Mouse (Mus musculus) neural tube, embryonic 11.5 days (tissue): ENCODE measurements at regions not wholly inside any gene's neighbourhood (a gene's known extent, or its start where the extent isn't known, plus 50 kb on each side); places are given as distances from the start of the nearest gene placed in this dataset.

Experiments
- ATAC-seq: fragments of 200-750 bp; cut with Nextera tagmentation; 2 replicates; pipeline ENCODE4 v1.8.0; 2017; ENCODE audit warnings: moderate number of reproducible peaks, mild to moderate bottlenecking, moderate TSS enrichment, moderate library complexity; ENCODE audit not compliant: insufficient read depth, low FRiP score, low TSS enrichment
- DNase-seq: peaks from one replicate; pipeline ENCODE4 v3.0.0-alpha.2; 2015; ENCODE audit warnings: low spot score
- H3K27ac ChIP-seq: fragments of 300-500 bp; sonication (generic); 2 replicates; pipeline ENCODE4 v1.5.1; 2014; ENCODE audit warnings: low read depth, mild to moderate bottlenecking, low read length
- H3K27me3 ChIP-seq: fragments of 300-500 bp; sonication (generic); 2 replicates; pipeline ENCODE4 v1.6.1; 2014; ENCODE audit warnings: mild to moderate bottlenecking, low read length, mixed read lengths; ENCODE audit not compliant: control insufficient read depth, insufficient read depth
- H3K36me3 ChIP-seq: fragments of 300-500 bp; sonication (generic); 2 replicates; pipeline ENCODE4 v1.6.1; 2014; ENCODE audit warnings: mild to moderate bottlenecking, low read length, moderate library complexity, mixed read lengths; ENCODE audit not compliant: control insufficient read depth, insufficient read depth
- H3K4me1 ChIP-seq: fragments of 300-500 bp; sonication (generic); 2 replicates; pipeline ENCODE4 v1.6.1; 2014; ENCODE audit warnings: low read length, mixed read lengths; ENCODE audit not compliant: control insufficient read depth, insufficient read depth
- H3K4me2 ChIP-seq: fragments of 300-500 bp; sonication (generic); 2 replicates; pipeline ENCODE4 v1.6.1; 2014; ENCODE audit warnings: low read depth, mild to moderate bottlenecking, moderate library complexity
- H3K4me3 ChIP-seq: fragments of 300-500 bp; sonication (generic); 2 replicates; pipeline ENCODE4 v1.5.1; 2014; ENCODE audit warnings: low read depth, low read length
- H3K9ac ChIP-seq: fragments of 300-500 bp; sonication (generic); 2 replicates; pipeline ENCODE4 v1.6.1; 2014; ENCODE audit warnings: mild to moderate bottlenecking, low read length
- H3K9me3 ChIP-seq: fragments of 300-500 bp; sonication (generic); 2 replicates; pipeline ENCODE4 v1.6.1; 2016; ENCODE audit warnings: low read length; ENCODE audit not compliant: control insufficient read depth
- WGBS: fragments of 180-500 bp; shearing (Covaris S2); extraction: QIAGEN DNeasy Blood & Tissue Kit; methylation state at CpG from one replicate; pipeline ENCODE4 v1.1.7; 2014; 5-methylcytosine and 5-hydroxymethylcytosine counted together

DNA sequence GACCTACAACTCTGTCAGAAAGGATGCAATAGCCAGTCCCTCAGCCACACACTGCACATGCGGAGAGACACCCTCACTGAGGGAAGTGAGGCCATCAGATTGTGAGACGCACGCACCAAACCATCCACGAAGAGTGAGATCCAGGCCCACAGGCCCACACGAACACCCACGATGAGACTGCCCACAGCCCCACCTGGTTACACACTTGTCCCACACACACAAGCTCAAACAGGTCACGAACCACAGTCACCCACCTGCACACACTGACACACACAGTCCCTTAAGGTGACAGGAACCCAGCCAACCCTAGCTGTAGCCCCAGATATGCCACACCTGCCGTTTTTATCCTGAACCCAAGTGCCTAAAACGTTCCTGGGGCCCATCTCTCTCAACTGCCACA is 76.8 kb downstream of the Zfp36l2 start:
- Histone ChIP-seq H3K27ac (no peak overlapping the region), H3K4me2 (no peak overlapping the region), H3K4me3 (no peak overlapping the region), H3K4me1 (0 out of 2 replicates have a peak, but pooled peaks cover 5% of the 10 kb centered on the region), H3K27me3 (no peaks in the 10 kb centered on the region), H3K36me3 (no peaks in the 10 kb centered on the region), H3K9me3 (no peaks in the 10 kb centered on the region), H3K9ac (no peak overlapping the region)
- DNase-seq (no peak), ATAC-seq (no peak)
- WGBS: 79% methylated on average over 9 of the region's 9 CpGs

DNA sequence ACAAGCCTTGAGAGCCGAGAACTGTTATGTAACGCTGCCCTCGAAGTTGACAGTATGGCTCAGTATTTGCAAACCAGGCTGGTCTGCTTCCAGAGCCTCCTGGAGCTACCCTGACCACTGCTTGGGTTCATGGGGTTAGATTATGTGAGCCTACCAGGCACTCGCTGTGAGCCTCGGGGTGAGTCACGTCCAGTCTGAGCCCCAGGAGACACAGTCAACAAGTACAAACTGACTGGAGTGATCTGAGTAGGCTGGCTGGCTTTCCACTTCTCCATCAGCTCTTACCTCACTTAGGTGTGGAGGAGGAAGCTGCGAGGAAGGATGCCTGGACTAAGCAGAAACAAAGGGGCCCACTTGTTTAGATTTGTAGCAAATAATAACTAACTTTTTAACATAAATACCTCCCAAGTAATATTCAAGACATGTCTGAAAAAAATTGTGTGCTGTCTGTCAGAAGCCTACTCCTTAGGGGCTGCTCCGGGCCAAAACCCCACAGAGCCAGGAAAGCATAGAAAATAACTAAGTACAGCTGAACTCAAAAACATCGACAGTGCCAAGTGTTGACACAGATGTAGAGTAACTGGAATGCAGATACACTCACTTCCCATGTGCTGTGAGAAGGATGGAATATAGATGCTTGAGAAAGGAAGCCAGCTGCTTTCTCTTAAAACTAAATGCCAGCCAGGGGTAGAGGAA is 77.6 kb downstream of the Zfp36l2 start:
- Histone ChIP-seq H3K9me3 (no peaks in the 10 kb centered on the region), H3K36me3 (no peaks in the 10 kb centered on the region), H3K4me2 (no peak overlapping the region), H3K9ac (no peak overlapping the region), H3K4me3 (no peak overlapping the region), H3K4me1 (0 out of 2 replicates have a peak, but pooled peaks cover 5% of the 10 kb centered on the region), H3K27ac (no peak overlapping the region), H3K27me3 (no peaks in the 10 kb centered on the region)
- DNase-seq (no peak), ATAC-seq (no peak)
- WGBS: 72% methylated on average over 9 of the region's 9 CpGs

DNA sequence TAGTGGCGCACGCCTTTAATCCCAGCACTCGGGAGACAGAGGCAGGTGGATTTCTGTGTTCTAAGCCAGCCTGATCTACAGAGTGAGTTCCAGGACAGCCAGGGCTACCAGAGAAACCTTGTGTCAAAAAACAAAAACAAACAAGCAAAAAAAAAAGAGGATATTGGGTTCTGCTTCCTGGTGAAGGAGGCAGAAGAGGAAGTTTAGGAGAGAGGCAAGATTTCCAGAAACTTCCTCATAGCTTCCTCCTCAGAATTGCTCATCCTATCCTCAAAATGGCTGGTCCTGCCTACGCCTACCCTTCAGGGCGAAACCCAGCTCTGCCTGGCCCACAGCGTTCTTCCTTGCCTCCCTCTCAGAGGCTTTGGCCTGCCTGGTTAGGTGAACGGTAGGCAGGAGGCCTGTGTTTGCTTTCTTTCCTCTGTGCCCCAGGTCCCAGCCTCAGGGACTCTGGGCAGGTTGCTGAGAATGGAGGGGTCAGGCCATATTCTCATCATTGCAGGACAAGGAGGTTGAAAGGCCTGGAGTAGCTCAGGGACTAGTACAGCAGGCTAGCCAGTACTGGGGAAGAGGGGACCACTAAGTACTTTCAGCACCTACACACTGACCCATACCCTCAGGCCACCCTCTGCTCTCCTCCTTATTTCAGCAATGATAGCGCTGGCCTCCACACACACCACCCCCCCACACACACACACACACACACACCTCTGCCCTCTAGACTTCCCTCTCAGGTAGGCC is 79.6 kb downstream of the Zfp36l2 start:
- Histone ChIP-seq H3K36me3 (no peaks in the 10 kb centered on the region), H3K4me2 (no peak overlapping the region), H3K9ac (no peak overlapping the region), H3K27me3 (no peaks in the 10 kb centered on the region), H3K9me3 (no peaks in the 10 kb centered on the region), H3K4me3 (no peak overlapping the region), H3K27ac (no peak overlapping the region), H3K4me1 (peaks cover 8% of the 10 kb centered on the region; the same call in 1 of the 2 replicates)
- no peak for DNase-seq
- ATAC-seq: no peak
- WGBS: 88% methylated on average over 8 of the region's 8 CpGs

DNA sequence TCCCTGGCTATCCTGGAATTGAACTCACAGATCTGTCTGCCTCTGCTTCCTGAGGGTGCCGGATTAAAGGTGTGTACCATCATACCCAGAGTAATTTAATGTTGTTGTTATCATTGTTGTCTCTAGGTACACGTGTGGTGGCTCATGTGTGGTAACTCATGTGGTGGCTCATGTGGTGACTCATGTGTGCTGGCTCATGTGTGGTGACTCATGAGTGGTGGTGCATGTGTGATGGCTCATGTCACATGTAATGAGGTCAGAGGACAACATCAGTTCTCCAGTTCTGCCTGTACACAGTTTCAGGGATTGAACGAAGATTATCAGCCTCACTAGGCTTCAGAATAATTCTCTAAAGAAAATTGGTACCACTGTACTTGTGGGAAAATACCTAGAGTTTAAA is 80.2 kb downstream of the Zfp36l2 start:
- no peak overlapping the region for H3K27ac ChIP-seq
- H3K4me2 ChIP-seq: no peak overlapping the region
- H3K4me1 ChIP-seq: peaks cover 8% of the 10 kb centered on the region; the same call in 1 of the 2 replicates
- no peaks in the 10 kb centered on the region for H3K36me3 ChIP-seq
- no peaks in the 10 kb centered on the region for H3K27me3 ChIP-seq
- H3K9ac ChIP-seq: no peak overlapping the region
- ATAC-seq (no peak), DNase-seq (no peak)
- H3K9me3 ChIP-seq: no peaks in the 10 kb centered on the region
- WGBS: 81% methylated on average over 3 of the region's 3 CpGs
- no peak overlapping the region for H3K4me3 ChIP-seq

DNA sequence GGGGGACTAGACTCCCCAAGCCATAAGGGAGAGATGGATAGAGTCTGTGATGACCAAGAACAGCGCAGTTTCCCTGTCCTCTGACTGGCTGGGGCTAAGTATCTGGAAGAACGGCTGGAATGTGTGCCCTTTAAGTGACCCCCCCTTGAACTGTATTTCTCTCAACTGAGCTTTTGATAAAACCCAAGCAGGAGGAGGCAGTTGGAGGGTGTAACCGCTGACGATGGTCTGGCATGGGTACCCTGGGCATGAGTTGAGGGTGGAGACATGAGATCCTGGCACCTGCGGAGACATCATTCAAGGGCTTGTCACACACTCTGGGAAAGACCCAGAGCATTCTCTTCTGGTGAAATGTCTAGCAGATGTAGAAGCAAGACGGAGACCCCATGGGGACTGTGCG is 83.5 kb downstream of the Zfp36l2 start:
- DNase-seq (no peak), ATAC-seq (no peak)
- Histone ChIP-seq H3K4me3 (no peak overlapping the region), H3K9me3 (no peaks in the 10 kb centered on the region), H3K27me3 (no peaks in the 10 kb centered on the region), H3K27ac (no peak overlapping the region), H3K36me3 (no peaks in the 10 kb centered on the region), H3K4me1 (peaks cover 3% of the 10 kb centered on the region), H3K4me2 (no peak overlapping the region), H3K9ac (no peak overlapping the region)
- WGBS: 72% methylated on average over 7 of the region's 7 CpGs

DNA sequence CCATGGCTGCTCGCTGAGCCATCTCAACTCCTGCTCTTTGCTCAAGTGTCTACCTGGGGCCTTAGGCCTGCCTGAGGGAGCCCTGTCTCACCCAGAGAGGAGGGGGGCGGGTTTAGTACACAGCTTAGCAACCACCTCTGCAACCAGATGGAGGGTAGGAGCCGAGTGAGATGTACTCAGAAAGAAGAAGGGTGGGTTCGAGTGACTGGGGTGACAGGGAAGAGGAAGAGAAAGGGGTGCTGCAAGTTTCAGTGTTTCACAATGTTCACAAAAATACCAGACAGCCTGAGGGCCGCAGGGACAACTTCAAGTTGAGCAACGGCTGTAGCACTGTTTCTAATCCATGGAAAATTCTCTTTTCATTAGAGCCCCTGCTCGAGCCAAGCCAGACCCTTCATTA is 84.4 kb downstream of the Zfp36l2 start:
- peaks cover 3% of the 10 kb centered on the region for H3K4me1 ChIP-seq
- no peak overlapping the region for H3K4me3 ChIP-seq
- H3K9ac ChIP-seq: no peak overlapping the region
- no peak overlapping the region for H3K4me2 ChIP-seq
- no peaks in the 10 kb centered on the region for H3K9me3 ChIP-seq
- DNase-seq: no peak
- H3K27me3 ChIP-seq: no peaks in the 10 kb centered on the region
- no peaks in the 10 kb centered on the region for H3K36me3 ChIP-seq
- ATAC-seq: no peak
- WGBS: 80% methylated on average over 7 of the region's 7 CpGs
- H3K27ac ChIP-seq: no peak overlapping the region

DNA sequence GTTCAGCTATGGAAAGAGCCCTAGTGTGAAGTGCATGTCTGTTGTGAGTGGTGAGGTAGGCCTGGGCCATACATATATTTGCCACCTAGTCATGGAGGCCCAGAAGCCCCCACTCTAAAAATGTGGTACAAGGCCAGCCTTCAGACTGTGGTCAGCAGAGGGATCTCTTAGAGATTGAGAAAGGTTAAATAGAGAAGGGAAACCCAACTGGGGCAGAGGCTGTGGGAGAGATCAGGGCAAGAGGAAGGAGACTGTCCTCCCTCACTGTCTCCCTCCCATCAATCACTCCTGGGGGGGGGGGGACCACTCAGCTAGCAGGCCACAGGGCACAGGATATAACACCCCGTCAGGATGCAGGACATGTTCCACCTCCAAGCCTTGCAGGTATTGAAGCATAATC is 86.1 kb downstream of the Zfp36l2 start:
- no peaks in the 10 kb centered on the region for H3K27me3 ChIP-seq
- no peaks in the 10 kb centered on the region for H3K36me3 ChIP-seq
- peaks cover 11% of the 10 kb centered on the region for H3K4me1 ChIP-seq
- no peak overlapping the region for H3K4me3 ChIP-seq
- no peak overlapping the region for H3K4me2 ChIP-seq
- DNase-seq: no peak
- no peak overlapping the region for H3K27ac ChIP-seq
- no peak for ATAC-seq
- WGBS: 47% methylated on average over 1 of the region's 1 CpGs
- no peak overlapping the region for H3K9ac ChIP-seq
- no peaks in the 10 kb centered on the region for H3K9me3 ChIP-seq

DNA sequence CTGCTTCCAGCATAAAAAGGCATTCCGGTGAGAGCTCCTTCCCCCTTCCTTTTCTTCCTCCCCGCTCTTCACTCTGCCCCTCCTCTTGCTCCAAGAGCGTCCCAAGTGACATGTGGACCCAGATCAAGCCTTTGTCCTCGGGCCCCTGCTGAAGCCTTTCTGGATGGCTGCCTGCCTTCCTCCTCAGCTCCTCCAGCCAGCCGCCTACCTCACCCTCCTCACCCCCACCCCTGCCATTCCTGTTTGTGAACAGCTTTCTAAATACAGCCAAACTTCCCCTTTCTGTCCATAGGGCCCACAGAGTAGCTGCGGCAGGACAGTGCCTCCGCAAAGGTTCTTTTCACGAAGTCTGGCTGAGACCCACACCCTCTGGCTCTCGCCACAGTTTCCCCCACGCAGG is 87.2 kb downstream of the Zfp36l2 start:
- ATAC-seq: no peak
- WGBS: 61% methylated on average over 10 of the region's 10 CpGs
- Histone ChIP-seq H3K9me3 (no peaks in the 10 kb centered on the region), H3K4me1 (peaks cover 19% of the 10 kb centered on the region), H3K36me3 (no peaks in the 10 kb centered on the region), H3K4me2 (no peak overlapping the region), H3K27me3 (no peaks in the 10 kb centered on the region), H3K9ac (no peak overlapping the region), H3K27ac (no peak overlapping the region), H3K4me3 (no peak overlapping the region)
- DNase-seq: no peak

DNA sequence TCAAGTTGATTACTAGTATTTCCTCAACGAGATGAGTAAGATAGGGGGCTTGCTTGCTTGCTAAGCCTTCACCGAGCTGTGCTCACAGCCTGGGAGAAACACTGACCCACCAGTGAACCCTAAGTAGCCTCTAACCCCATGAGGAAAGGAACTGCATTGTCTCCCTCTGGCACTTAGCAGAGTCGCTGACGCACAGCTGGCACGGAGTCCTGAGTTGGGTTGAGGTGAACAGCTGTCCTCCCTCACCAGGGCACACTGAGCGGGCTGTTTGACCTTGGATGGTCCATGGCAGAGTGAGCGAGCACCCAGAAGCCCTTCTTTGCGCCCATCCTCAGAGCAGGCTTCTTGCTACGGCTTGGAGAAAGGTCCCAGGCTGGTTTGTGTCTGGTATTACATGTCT is 88.0 kb downstream of the Zfp36l2 start:
- Histone ChIP-seq H3K27me3 (no peaks in the 10 kb centered on the region), H3K4me2 (no peak overlapping the region), H3K9ac (no peak overlapping the region), H3K9me3 (no peaks in the 10 kb centered on the region), H3K36me3 (no peaks in the 10 kb centered on the region), H3K4me1 (peaks cover 19% of the 10 kb centered on the region), H3K4me3 (no peak overlapping the region), H3K27ac (no peak overlapping the region)
- DNase-seq (no peak), ATAC-seq (no peak)
- 86% methylated on average over 9 of the region's 9 CpGs for WGBS
